Mouse (Mus musculus): Measurements from ENCODE around the gene Pafah1b1. TPM values are rescaled to one million over a fixed set of nuclear protein-coding genes. Genes with fewer than 3 reads are reported as not detected.

The Pafah1b1 gene
- polyA plus RNA-seq (2014; fragmentation: Nextera tagmentation; extraction: Ambion mirVana), result 90.2 and 91.1 TPM in 2 replicates

GRCm38 (mm10) chr11:74724235-74724791 is at the start of gene Pafah1b1:
Pafah1b1 (minus strand) TSS chr11:74724670.
- no peaks in the 10 kb centered on the region for H3K4me1 ChIP-seq (replicated peaks; ENCODE audit: control insufficient read depth, insufficient read depth, low read length)
- WGBS, result under 1% methylated on average over 37 of the region's 56 CpGs
- peak within 1 kb of the TSS; percentile 97 for H3K27ac ChIP-seq (ENCODE audit: low read depth, low read length)
- peak within 1 kb of the TSS; percentile 86 for H3K4me2 ChIP-seq (ENCODE audit: low read depth, low read length, severe bottlenecking)
- H3K9me3 ChIP-seq (ENCODE audit: control insufficient read depth, low read length), result no peaks in the 10 kb centered on the region
- H3K27me3 ChIP-seq (ENCODE audit: control insufficient read depth, insufficient read depth, low read length), result no peaks in the 10 kb centered on the region
- ATAC-seq (replicated peaks; ENCODE audit: low FRiP score) (peak; percentile 97), DNase-seq (ENCODE audit: low spot score) (peak; percentile 99)
- peak within 1 kb of the TSS; percentile 98 for H3K9ac ChIP-seq (ENCODE audit: low read length)
- H3K36me3 ChIP-seq (ENCODE audit: control insufficient read depth, insufficient read depth, low read length), result no peaks in the 10 kb centered on the region
- peak within 1 kb of the TSS; percentile 99 for H3K4me3 ChIP-seq (ENCODE audit: low read depth, low read length)

GRCm38 (mm10) chr11:74772386-74772785 is 47.9 kb upstream of the Pafah1b1 start:
- Histone ChIP-seq H3K4me1 (replicated peaks; ENCODE audit: control insufficient read depth, insufficient read depth, low read length) (no peaks in the 10 kb centered on the region; the same call in 1 of the 2 replicates), H3K27me3 (ENCODE audit: control insufficient read depth, insufficient read depth, low read length) (no peaks in the 10 kb centered on the region), H3K9ac (ENCODE audit: low read length) (no peak overlapping the region), H3K4me3 (ENCODE audit: low read depth, low read length) (no peak overlapping the region), H3K9me3 (ENCODE audit: control insufficient read depth, low read length) (no peaks in the 10 kb centered on the region), H3K4me2 (ENCODE audit: low read depth, low read length, severe bottlenecking) (no peak overlapping the region), H3K36me3 (ENCODE audit: control insufficient read depth, insufficient read depth, low read length) (peaks cover 3% of the 10 kb centered on the region; the same call in 1 of the 2 replicates), H3K27ac (ENCODE audit: low read depth, low read length) (no peak overlapping the region)
- ATAC-seq (replicated peaks; ENCODE audit: low FRiP score) (no peak), DNase-seq (ENCODE audit: low spot score) (no peak)
- WGBS, result 95% methylated on average over 2 of the region's 2 CpGs

GRCm38 (mm10) chr11:74771650-74772049 is 47.2 kb upstream of the Pafah1b1 start:
- H3K9ac ChIP-seq (ENCODE audit: low read length), result no peak overlapping the region
- WGBS, result 81% methylated on average over 4 of the region's 4 CpGs

GRCm38 (mm10) chr11:74771234-74771633 is 46.8 kb upstream of the Pafah1b1 start:
- H3K9ac ChIP-seq (ENCODE audit: low read length), result peak overlapping the region; percentile 92
- no peaks in the 10 kb centered on the region for H3K27me3 ChIP-seq (ENCODE audit: control insufficient read depth, insufficient read depth, low read length)
- H3K27ac ChIP-seq (ENCODE audit: low read depth, low read length), result peak overlapping the region; percentile 92
- H3K4me2 ChIP-seq (ENCODE audit: low read depth, low read length, severe bottlenecking), result peak overlapping the region; percentile 76
- no peaks in the 10 kb centered on the region; the same call in 1 of the 2 replicates for H3K4me1 ChIP-seq (replicated peaks; ENCODE audit: control insufficient read depth, insufficient read depth, low read length)
- no peak for DNase-seq (ENCODE audit: low spot score)
- no peaks in the 10 kb centered on the region for H3K9me3 ChIP-seq (ENCODE audit: control insufficient read depth, low read length)
- ATAC-seq (replicated peaks; ENCODE audit: low FRiP score), result peak; percentile 32; the same call in 1 of the 2 replicates
- H3K4me3 ChIP-seq (ENCODE audit: low read depth, low read length), result peak overlapping the region; percentile 86
- WGBS, result 14% methylated on average over 8 of the region's 8 CpGs
- H3K36me3 ChIP-seq (ENCODE audit: control insufficient read depth, insufficient read depth, low read length), result peaks cover 3% of the 10 kb centered on the region; the same call in 1 of the 2 replicates

More at GRCm38 (mm10) chr11:74771650-74772049, 47.2 kb upstream of the Pafah1b1 start:
- H3K27me3 ChIP-seq (ENCODE audit: control insufficient read depth, insufficient read depth, low read length), result no peaks in the 10 kb centered on the region
- no peak overlapping the region for H3K27ac ChIP-seq (ENCODE audit: low read depth, low read length)
- ATAC-seq (replicated peaks; ENCODE audit: low FRiP score) (no peak), DNase-seq (ENCODE audit: low spot score) (no peak)
- no peaks in the 10 kb centered on the region; the same call in 1 of the 2 replicates for H3K4me1 ChIP-seq (replicated peaks; ENCODE audit: control insufficient read depth, insufficient read depth, low read length)
- peak overlapping the region; percentile 86 for H3K4me3 ChIP-seq (ENCODE audit: low read depth, low read length)
- peaks cover 3% of the 10 kb centered on the region; the same call in 1 of the 2 replicates for H3K36me3 ChIP-seq (ENCODE audit: control insufficient read depth, insufficient read depth, low read length)
- peak overlapping the region; percentile 76 for H3K4me2 ChIP-seq (ENCODE audit: low read depth, low read length, severe bottlenecking)
- no peaks in the 10 kb centered on the region for H3K9me3 ChIP-seq (ENCODE audit: control insufficient read depth, low read length)

GRCm38 (mm10) chr11:74770595-74771207 is 46.2 kb upstream of the Pafah1b1 start, which contains the start of gene Mettl16:
Mettl16 (plus strand) TSS chr11:74770830.
- WGBS, result under 1% methylated on average over 43 of the region's 43 CpGs
- H3K27ac ChIP-seq (ENCODE audit: low read depth, low read length), result peak within 1 kb of the TSS; percentile 92
- DNase-seq (ENCODE audit: low spot score), result peak; percentile 95
- H3K27me3 ChIP-seq (ENCODE audit: control insufficient read depth, insufficient read depth, low read length), result no peaks in the 10 kb centered on the region
- no peaks in the 10 kb centered on the region for H3K9me3 ChIP-seq (ENCODE audit: control insufficient read depth, low read length)
- peak within 1 kb of the TSS; percentile 76 for H3K4me2 ChIP-seq (ENCODE audit: low read depth, low read length, severe bottlenecking)
- H3K9ac ChIP-seq (ENCODE audit: low read length), result peak within 1 kb of the TSS; percentile 92
- peak; percentile 95 for ATAC-seq (replicated peaks; ENCODE audit: low FRiP score)
- no peaks in the 10 kb centered on the region; the same call in 1 of the 2 replicates for H3K4me1 ChIP-seq (replicated peaks; ENCODE audit: control insufficient read depth, insufficient read depth, low read length)
- peaks cover 3% of the 10 kb centered on the region; the same call in 1 of the 2 replicates for H3K36me3 ChIP-seq (ENCODE audit: control insufficient read depth, insufficient read depth, low read length)
- peak within 1 kb of the TSS; percentile 86 for H3K4me3 ChIP-seq (ENCODE audit: low read depth, low read length)

GRCm38 (mm10) chr11:74770037-74770436 is 45.6 kb upstream of the Pafah1b1 start:
- Histone ChIP-seq H3K9ac (ENCODE audit: low read length) (peak overlapping the region; percentile 92), H3K27me3 (ENCODE audit: control insufficient read depth, insufficient read depth, low read length) (no peaks in the 10 kb centered on the region), H3K27ac (ENCODE audit: low read depth, low read length) (0 out of 2 replicates have a peak overlapping the region, but pooled peaks have one; percentile 92), H3K36me3 (ENCODE audit: control insufficient read depth, insufficient read depth, low read length) (peaks cover 3% of the 10 kb centered on the region; the same call in 1 of the 2 replicates), H3K4me2 (ENCODE audit: low read depth, low read length, severe bottlenecking) (peak overlapping the region; percentile 76), H3K4me3 (ENCODE audit: low read depth, low read length) (peak overlapping the region; percentile 86), H3K4me1 (replicated peaks; ENCODE audit: control insufficient read depth, insufficient read depth, low read length) (no peaks in the 10 kb centered on the region; the same call in 1 of the 2 replicates), H3K9me3 (ENCODE audit: control insufficient read depth, low read length) (no peaks in the 10 kb centered on the region)
- DNase-seq (ENCODE audit: low spot score) (no peak), ATAC-seq (replicated peaks; ENCODE audit: low FRiP score) (peak; percentile 28)
- 85% methylated on average over 9 of the region's 9 CpGs for WGBS

GRCm38 (mm10) chr11:74768045-74768444 is 43.6 kb upstream of the Pafah1b1 start:
- H3K36me3 ChIP-seq (ENCODE audit: control insufficient read depth, insufficient read depth, low read length), result no peaks in the 10 kb centered on the region
- no peak for ATAC-seq (replicated peaks; ENCODE audit: low FRiP score)
- 36% methylated on average over 6 of the region's 6 CpGs for WGBS
- H3K9me3 ChIP-seq (ENCODE audit: control insufficient read depth, low read length), result no peaks in the 10 kb centered on the region
- no peak overlapping the region for H3K4me3 ChIP-seq (ENCODE audit: low read depth, low read length)
- H3K27me3 ChIP-seq (ENCODE audit: control insufficient read depth, insufficient read depth, low read length), result no peaks in the 10 kb centered on the region
- H3K4me1 ChIP-seq (replicated peaks; ENCODE audit: control insufficient read depth, insufficient read depth, low read length), result no peaks in the 10 kb centered on the region; the same call in 1 of the 2 replicates
- H3K4me2 ChIP-seq (ENCODE audit: low read depth, low read length, severe bottlenecking), result no peak overlapping the region
- no peak overlapping the region for H3K9ac ChIP-seq (ENCODE audit: low read length)
- no peak overlapping the region for H3K27ac ChIP-seq (ENCODE audit: low read depth, low read length)
- DNase-seq (ENCODE audit: low spot score), result no peak

GRCm38 (mm10) chr11:74767469-74767868 is 43.0 kb upstream of the Pafah1b1 start:
- no peak for ATAC-seq (replicated peaks; ENCODE audit: low FRiP score)
- Histone ChIP-seq H3K9me3 (ENCODE audit: control insufficient read depth, low read length) (no peaks in the 10 kb centered on the region), H3K4me1 (replicated peaks; ENCODE audit: control insufficient read depth, insufficient read depth, low read length) (no peaks in the 10 kb centered on the region; the same call in 1 of the 2 replicates), H3K4me2 (ENCODE audit: low read depth, low read length, severe bottlenecking) (no peak overlapping the region), H3K36me3 (ENCODE audit: control insufficient read depth, insufficient read depth, low read length) (no peaks in the 10 kb centered on the region), H3K9ac (ENCODE audit: low read length) (no peak overlapping the region), H3K4me3 (ENCODE audit: low read depth, low read length) (no peak overlapping the region), H3K27ac (ENCODE audit: low read depth, low read length) (no peak overlapping the region), H3K27me3 (ENCODE audit: control insufficient read depth, insufficient read depth, low read length) (no peaks in the 10 kb centered on the region)
- 88% methylated on average over 4 of the region's 4 CpGs for WGBS
- no peak for DNase-seq (ENCODE audit: low spot score)

Measured in forebrain, embryonic 11.5 days (tissue).